Mouse (Mus musculus): ENCODE measurements around the gene Rab3c. TPM values are rescaled to one million over a fixed set of nuclear protein-coding genes. Genes with fewer than 3 reads are reported as not detected.

The Rab3c gene
- polyA plus RNA-seq, 1 experiment: not detected

DNA sequence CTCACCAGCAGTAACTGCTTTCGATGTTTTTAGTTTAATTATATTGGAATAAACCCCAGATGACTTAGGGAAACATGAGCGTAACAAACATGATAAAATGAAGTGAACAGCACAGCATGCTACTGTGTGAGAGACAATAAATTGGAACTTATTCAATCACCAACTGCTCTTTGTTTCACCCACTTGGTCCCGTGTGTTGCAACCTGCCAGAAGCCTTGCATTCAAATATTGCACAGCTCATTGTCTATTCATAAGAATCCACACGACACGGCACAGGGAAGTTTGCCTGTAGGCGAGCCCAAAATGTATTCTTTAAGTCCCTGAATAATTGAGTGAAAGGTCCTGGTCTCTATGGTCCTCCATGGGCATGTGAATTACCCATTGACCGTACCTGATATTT is 61.6 kb downstream of the Rab3c start:
- no peaks in the 10 kb centered on the region for H3K4me1 ChIP-seq (ENCODE audit: control insufficient read depth, insufficient read depth, low read length)
- no peaks in the 10 kb centered on the region for H3K36me3 ChIP-seq (ENCODE audit: control insufficient read depth, insufficient read depth, low read length, poor library complexity, severe bottlenecking)
- TF ChIP-seq CTCF (IDR thresholded peaks at IDR 0.05; ENCODE audit: low read depth, low read length) (no peak), POLR2A (IDR thresholded peaks at IDR 0.05; ENCODE audit: insufficient read depth, low read length) (no peak), EP300 (IDR thresholded peaks at IDR 0.05; ENCODE audit: insufficient read depth, low read depth, low read length) (no peak)
- no peak overlapping the region for H3K27ac ChIP-seq (ENCODE audit: insufficient read depth, low read length)
- H3K9ac ChIP-seq (ENCODE audit: low read depth, poor library complexity, severe bottlenecking): no peak overlapping the region
- H3K27me3 ChIP-seq (ENCODE audit: control insufficient read depth, insufficient read depth, low read length, poor library complexity, severe bottlenecking): no peaks in the 10 kb centered on the region
- no peaks in the 10 kb centered on the region for H3K9me3 ChIP-seq (replicated peaks; ENCODE audit: control insufficient read depth, insufficient read depth, low read length, poor library complexity, severe bottlenecking)
- no peak overlapping the region for H3K4me3 ChIP-seq (ENCODE audit: low read depth, low read length)

DNA sequence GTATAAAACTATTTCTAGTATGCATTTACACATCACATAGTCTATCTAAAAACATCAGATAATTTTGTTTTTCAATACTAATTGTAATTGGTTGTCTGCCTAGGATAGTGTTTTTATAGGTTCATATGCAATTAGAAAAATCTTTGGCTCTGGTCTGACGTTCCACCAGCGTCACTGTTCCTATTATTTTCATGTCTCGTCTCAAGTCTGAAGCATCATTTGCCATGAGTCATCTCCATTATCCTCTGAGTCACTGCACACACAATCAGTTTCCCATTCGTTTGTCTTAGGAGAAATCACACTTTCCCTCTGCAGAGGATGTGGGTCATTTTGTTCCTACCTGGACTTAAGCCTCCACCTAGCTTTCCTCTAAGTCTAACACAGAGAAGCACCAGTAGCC is 62.3 kb downstream of the Rab3c start:
- Histone ChIP-seq H3K4me3 (ENCODE audit: low read depth, low read length) (no peak overlapping the region), H3K27ac (ENCODE audit: insufficient read depth, low read length) (no peak overlapping the region), H3K9me3 (replicated peaks; ENCODE audit: control insufficient read depth, insufficient read depth, low read length, poor library complexity, severe bottlenecking) (no peaks in the 10 kb centered on the region), H3K36me3 (ENCODE audit: control insufficient read depth, insufficient read depth, low read length, poor library complexity, severe bottlenecking) (no peaks in the 10 kb centered on the region), H3K9ac (ENCODE audit: low read depth, poor library complexity, severe bottlenecking) (no peak overlapping the region), H3K27me3 (ENCODE audit: control insufficient read depth, insufficient read depth, low read length, poor library complexity, severe bottlenecking) (no peaks in the 10 kb centered on the region), H3K4me1 (ENCODE audit: control insufficient read depth, insufficient read depth, low read length) (no peaks in the 10 kb centered on the region)
- TF ChIP-seq EP300 (IDR thresholded peaks at IDR 0.05; ENCODE audit: insufficient read depth, low read depth, low read length): no peak
- no peak for TF ChIP-seq CTCF (IDR thresholded peaks at IDR 0.05; ENCODE audit: low read depth, low read length)
- no peak for TF ChIP-seq POLR2A (IDR thresholded peaks at IDR 0.05; ENCODE audit: insufficient read depth, low read length)

- no peaks in the 10 kb centered on the region for H3K4me1 ChIP-seq (ENCODE audit: control insufficient read depth, insufficient read depth, low read length)
- no peaks in the 10 kb centered on the region for H3K36me3 ChIP-seq (ENCODE audit: control insufficient read depth, insufficient read depth, low read length, poor library complexity, severe bottlenecking)
- H3K27me3 ChIP-seq (ENCODE audit: control insufficient read depth, insufficient read depth, low read length, poor library complexity, severe bottlenecking): no peaks in the 10 kb centered on the region
- no peak overlapping the region for H3K9ac ChIP-seq (ENCODE audit: low read depth, poor library complexity, severe bottlenecking)
- no peak overlapping the region for H3K27ac ChIP-seq (ENCODE audit: insufficient read depth, low read length)
- TF ChIP-seq CTCF (IDR thresholded peaks at IDR 0.05; ENCODE audit: low read depth, low read length) (no peak), EP300 (IDR thresholded peaks at IDR 0.05; ENCODE audit: insufficient read depth, low read depth, low read length) (no peak), POLR2A (IDR thresholded peaks at IDR 0.05; ENCODE audit: insufficient read depth, low read length) (no peak)
- no peak overlapping the region for H3K4me3 ChIP-seq (ENCODE audit: low read depth, low read length)
- H3K9me3 ChIP-seq (replicated peaks; ENCODE audit: control insufficient read depth, insufficient read depth, low read length, poor library complexity, severe bottlenecking): no peaks in the 10 kb centered on the region
Observed at GRCm38 (mm10) chr13:110211526-110212075, 69.2 kb downstream of the Rab3c start.

DNA sequence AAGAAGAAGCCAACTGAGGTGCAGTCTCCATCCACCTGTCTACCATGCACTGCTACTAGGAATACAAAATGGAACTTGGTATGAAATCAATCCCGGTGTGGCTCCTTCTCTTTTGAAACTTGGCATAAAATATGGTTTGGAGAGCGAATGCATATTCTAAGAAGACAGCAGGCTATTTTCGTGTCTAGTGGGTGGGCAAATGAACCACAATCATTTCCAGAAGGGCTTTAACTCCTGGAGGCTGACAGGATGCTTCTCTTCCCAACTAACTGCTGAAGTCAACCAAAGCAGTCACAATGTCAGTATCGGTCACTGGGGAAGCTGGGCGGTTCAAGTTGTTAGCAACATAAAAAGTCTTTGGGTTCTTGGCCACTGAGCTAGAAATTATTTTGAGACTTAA is 81.9 kb downstream of the Rab3c start:
- H3K9me3 ChIP-seq (replicated peaks; ENCODE audit: control insufficient read depth, insufficient read depth, low read length, poor library complexity, severe bottlenecking): no peaks in the 10 kb centered on the region
- no peaks in the 10 kb centered on the region for H3K27me3 ChIP-seq (ENCODE audit: control insufficient read depth, insufficient read depth, low read length, poor library complexity, severe bottlenecking)
- TF ChIP-seq POLR2A (IDR thresholded peaks at IDR 0.05; ENCODE audit: insufficient read depth, low read length) (no peak), CTCF (IDR thresholded peaks at IDR 0.05; ENCODE audit: low read depth, low read length) (no peak), EP300 (IDR thresholded peaks at IDR 0.05; ENCODE audit: insufficient read depth, low read depth, low read length) (no peak)
- H3K4me1 ChIP-seq (ENCODE audit: control insufficient read depth, insufficient read depth, low read length): no peaks in the 10 kb centered on the region
- H3K27ac ChIP-seq (ENCODE audit: insufficient read depth, low read length): no peak overlapping the region
- no peaks in the 10 kb centered on the region for H3K36me3 ChIP-seq (ENCODE audit: control insufficient read depth, insufficient read depth, low read length, poor library complexity, severe bottlenecking)
- no peak overlapping the region for H3K9ac ChIP-seq (ENCODE audit: low read depth, poor library complexity, severe bottlenecking)
- H3K4me3 ChIP-seq (ENCODE audit: low read depth, low read length): no peak overlapping the region

DNA sequence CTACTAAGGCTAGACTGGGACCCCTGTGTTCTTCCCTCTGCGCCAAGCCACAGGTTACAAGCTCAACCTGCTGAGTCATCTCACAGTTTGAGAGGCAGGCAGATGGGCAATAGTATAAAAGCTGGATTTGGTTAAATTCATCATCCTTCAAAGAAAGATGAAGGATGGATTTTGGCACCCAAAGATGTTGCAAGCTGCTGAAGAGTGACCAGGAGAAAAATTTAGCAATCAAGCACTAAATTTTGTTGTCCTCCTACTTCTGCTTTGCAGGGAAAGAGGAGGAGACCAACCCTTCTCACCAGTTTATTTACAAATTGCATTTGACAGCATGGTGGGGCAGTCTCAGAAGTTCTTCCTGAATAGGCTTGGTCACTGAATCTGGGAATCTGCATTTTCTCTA is 90.8 kb downstream of the Rab3c start:
- no peaks in the 10 kb centered on the region for H3K27me3 ChIP-seq (ENCODE audit: control insufficient read depth, insufficient read depth, low read length, poor library complexity, severe bottlenecking)
- TF ChIP-seq CTCF (IDR thresholded peaks at IDR 0.05; ENCODE audit: low read depth, low read length) (no peak), POLR2A (IDR thresholded peaks at IDR 0.05; ENCODE audit: insufficient read depth, low read length) (no peak), EP300 (IDR thresholded peaks at IDR 0.05; ENCODE audit: insufficient read depth, low read depth, low read length) (no peak)
- H3K27ac ChIP-seq (ENCODE audit: insufficient read depth, low read length): no peak overlapping the region

GRCm38 (mm10) chr13:110184963-110185685 is 95.7 kb downstream of the Rab3c start:
- Histone ChIP-seq H3K27ac (ENCODE audit: insufficient read depth, low read length) (no peak overlapping the region), H3K4me1 (ENCODE audit: control insufficient read depth, insufficient read depth, low read length) (no peaks in the 10 kb centered on the region), H3K9ac (ENCODE audit: low read depth, poor library complexity, severe bottlenecking) (no peak overlapping the region), H3K27me3 (ENCODE audit: control insufficient read depth, insufficient read depth, low read length, poor library complexity, severe bottlenecking) (no peaks in the 10 kb centered on the region), H3K4me3 (ENCODE audit: low read depth, low read length) (no peak overlapping the region), H3K9me3 (replicated peaks; ENCODE audit: control insufficient read depth, insufficient read depth, low read length, poor library complexity, severe bottlenecking) (no peaks in the 10 kb centered on the region), H3K36me3 (ENCODE audit: control insufficient read depth, insufficient read depth, low read length, poor library complexity, severe bottlenecking) (no peaks in the 10 kb centered on the region)
- TF ChIP-seq EP300 (IDR thresholded peaks at IDR 0.05; ENCODE audit: insufficient read depth, low read depth, low read length) (no peak), POLR2A (IDR thresholded peaks at IDR 0.05; ENCODE audit: insufficient read depth, low read length) (no peak), CTCF (IDR thresholded peaks at IDR 0.05; ENCODE audit: low read depth, low read length) (no peak)

More for the DNA sequence above, 90.8 kb downstream of the Rab3c start:
- H3K9me3 ChIP-seq (replicated peaks; ENCODE audit: control insufficient read depth, insufficient read depth, low read length, poor library complexity, severe bottlenecking): no peaks in the 10 kb centered on the region
- no peaks in the 10 kb centered on the region for H3K4me1 ChIP-seq (ENCODE audit: control insufficient read depth, insufficient read depth, low read length)
- no peak overlapping the region for H3K9ac ChIP-seq (ENCODE audit: low read depth, poor library complexity, severe bottlenecking)
- no peaks in the 10 kb centered on the region for H3K36me3 ChIP-seq (ENCODE audit: control insufficient read depth, insufficient read depth, low read length, poor library complexity, severe bottlenecking)
- H3K4me3 ChIP-seq (ENCODE audit: low read depth, low read length): no peak overlapping the region

Measured in ES-Bruce4 (cell line).